Mouse (Mus musculus) hindbrain, embryonic 16.5 days (tissue): ENCODE results near the gene Mei4. TPM values are rescaled to one million over a fixed set of nuclear protein-coding genes. Genes with fewer than 3 reads are reported as not detected.

Experiments
- ATAC-seq: fragments of 200-750 bp; cut with Nextera tagmentation; 2 replicates; pipeline ENCODE4 v1.8.0; 2017; ENCODE audit warnings: moderate TSS enrichment, moderate library complexity
- H3K27ac ChIP-seq: fragments of 300-500 bp; sonication (generic); 2 replicates; pipeline ENCODE4 v1.5.1; 2014; ENCODE audit warnings: low read depth, mild to moderate bottlenecking, control low read depth, low read length, moderate library complexity
- H3K27me3 ChIP-seq: fragments of 300-500 bp; sonication (generic); replicated peaks from 2 replicates; pipeline ENCODE4 v1.6.1; 2014; ENCODE audit warnings: low read length; ENCODE audit not compliant: control insufficient read depth, insufficient read depth
- H3K36me3 ChIP-seq: fragments of 300-500 bp; sonication (generic); 2 replicates; pipeline ENCODE4 v1.6.1; 2014; ENCODE audit warnings: mild to moderate bottlenecking, low read length, moderate library complexity, mixed read lengths; ENCODE audit not compliant: control insufficient read depth, insufficient read depth
- H3K4me1 ChIP-seq: fragments of 300-500 bp; sonication (generic); 2 replicates; pipeline ENCODE4 v1.6.1; 2014; ENCODE audit warnings: low read depth, low read length; ENCODE audit not compliant: control insufficient read depth, insufficient read depth
- H3K4me2 ChIP-seq: fragments of 300-500 bp; sonication (generic); 2 replicates; pipeline ENCODE4 v1.6.1; 2014; ENCODE audit warnings: mild to moderate bottlenecking, low read length, control low read depth, moderate library complexity
- H3K4me3 ChIP-seq: fragments of 300-500 bp; sonication (generic); 2 replicates; pipeline ENCODE4 v1.5.1; 2014; ENCODE audit warnings: mild to moderate bottlenecking, low read length, control low read depth, moderate library complexity
- H3K9ac ChIP-seq: fragments of 300-500 bp; sonication (generic); 2 replicates; pipeline ENCODE4 v1.6.1; 2014; ENCODE audit warnings: low read depth, mild to moderate bottlenecking, control low read depth, low read length, moderate library complexity
- H3K9me3 ChIP-seq: fragments of 300-500 bp; sonication (generic); 2 replicates; pipeline ENCODE4 v1.6.1; 2014; ENCODE audit warnings: mild to moderate bottlenecking, low read length, moderate library complexity; ENCODE audit not compliant: control insufficient read depth
- whole genome bisulfite sequencing: fragments of 180-500 bp; shearing (Covaris S2); extraction: QIAGEN DNeasy Blood & Tissue Kit; methylation state at CpG from one replicate; pipeline ENCODE4 v1.1.7; 2014; 5-methylcytosine and 5-hydroxymethylcytosine counted together
- polyA plus RNA-seq: library from polyadenylated mRNA; unstranded; fragments of >200 nt; fragmentation: Nextera tagmentation; extraction: Ambion mirVana; gene quantifications from 2 replicates; pipeline ENCODE4 v1.2.1, GENCODE M21; 2015

Mei4 gene
- polyA plus RNA-seq, 1 experiment from 2014 or later, result 2.6 TPM

GRCm38 (mm10) chr9:82073832-82074231 lies 210.4 kb downstream of the Mei4 start:
- no peaks in the 10 kb centered on the region for H3K27me3 ChIP-seq
- H3K27ac ChIP-seq, result no peak overlapping the region
- no peaks in the 10 kb centered on the region for H3K9me3 ChIP-seq
- no peak overlapping the region for H3K4me3 ChIP-seq
- H3K36me3 ChIP-seq, result no peaks in the 10 kb centered on the region
- H3K4me1 ChIP-seq, result no peaks in the 10 kb centered on the region
- no peak overlapping the region for H3K9ac ChIP-seq
- no peak for ATAC-seq
- 67% methylated on average over 1 of the region's 1 CpGs for WGBS
- H3K4me2 ChIP-seq, result no peak overlapping the region

DNA sequence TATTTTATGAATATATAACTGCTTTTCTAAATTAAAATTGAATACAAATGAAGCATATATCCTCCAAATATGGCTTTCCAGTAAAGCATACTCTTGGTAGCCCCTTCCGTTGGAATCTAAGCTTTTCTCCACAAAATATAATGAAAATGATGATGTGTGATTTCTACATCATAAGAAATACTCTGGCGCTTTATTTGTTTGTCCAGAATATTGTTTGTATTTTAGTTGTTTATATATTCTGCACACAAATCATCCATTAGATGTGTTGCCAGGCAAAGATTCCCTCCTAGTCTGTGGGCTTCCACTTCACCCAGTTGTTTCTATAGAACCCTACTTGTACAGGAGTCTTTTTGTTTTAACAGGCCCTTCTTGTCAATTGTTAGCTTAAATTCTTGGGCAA lies 211.8 kb downstream of the Mei4 start:
- WGBS, result 91% methylated on average over 2 of the region's 2 CpGs

DNA sequence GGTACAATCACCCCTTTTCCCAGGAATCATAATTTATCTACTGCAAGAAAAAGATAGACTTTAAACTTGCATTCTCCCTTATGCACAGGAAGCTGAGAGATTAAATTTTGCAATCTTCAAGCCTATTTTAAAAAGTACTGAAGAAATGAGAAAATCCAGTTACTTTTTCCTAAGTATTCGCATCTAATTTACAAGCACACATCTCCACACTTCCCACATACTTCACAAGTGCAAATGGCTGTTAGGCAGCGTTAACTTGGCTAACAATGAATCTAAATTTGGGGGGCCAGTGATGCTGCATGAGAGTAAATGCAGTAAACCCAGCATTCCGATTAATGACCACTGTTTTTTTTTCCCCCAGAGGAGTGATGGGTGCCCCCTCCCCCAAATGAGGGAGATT lies 232.9 kb downstream of the Mei4 start:
- Histone ChIP-seq H3K36me3 (no peaks in the 10 kb centered on the region), H3K27me3 (no peaks in the 10 kb centered on the region), H3K4me3 (no peak overlapping the region), H3K4me2 (no peak overlapping the region), H3K9ac (no peak overlapping the region), H3K4me1 (no peaks in the 10 kb centered on the region), H3K9me3 (no peaks in the 10 kb centered on the region), H3K27ac (no peak overlapping the region)
- 78% methylated on average over 3 of the region's 3 CpGs for WGBS
- ATAC-seq, result no peak

More for the DNA sequence above, 211.8 kb downstream of the Mei4 start:
- Histone ChIP-seq H3K4me3 (no peak overlapping the region), H3K4me1 (no peaks in the 10 kb centered on the region), H3K27me3 (no peaks in the 10 kb centered on the region), H3K9me3 (no peaks in the 10 kb centered on the region), H3K27ac (no peak overlapping the region), H3K36me3 (no peaks in the 10 kb centered on the region), H3K9ac (no peak overlapping the region), H3K4me2 (no peak overlapping the region)
- ATAC-seq, result no peak

DNA sequence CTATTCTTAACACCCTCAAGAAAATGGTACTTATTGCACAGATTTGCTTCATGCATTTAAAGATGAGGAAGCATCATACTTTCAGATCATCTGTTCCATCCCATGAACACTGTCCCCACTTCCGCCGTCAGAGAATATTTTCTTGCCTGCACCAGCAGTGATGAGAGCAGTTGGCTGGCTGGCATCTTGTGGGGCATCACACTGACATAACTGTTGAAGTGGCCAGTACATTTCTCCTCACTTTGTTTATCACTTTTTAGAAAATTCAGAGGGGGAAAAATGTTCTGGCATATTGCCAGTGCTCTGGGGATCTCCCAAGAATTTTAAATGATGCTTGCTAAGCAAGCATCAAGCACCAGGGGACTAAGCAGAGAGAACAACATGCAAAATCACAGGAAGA lies 251.4 kb downstream of the Mei4 start:
- Histone ChIP-seq H3K4me2 (no peak overlapping the region), H3K9me3 (no peaks in the 10 kb centered on the region), H3K9ac (no peak overlapping the region), H3K4me1 (no peaks in the 10 kb centered on the region; the same call in 1 of the 2 replicates), H3K4me3 (no peak overlapping the region), H3K36me3 (no peaks in the 10 kb centered on the region), H3K27ac (no peak overlapping the region), H3K27me3 (no peaks in the 10 kb centered on the region)
- 54% methylated on average over 2 of the region's 2 CpGs for WGBS
- ATAC-seq, result no peak

DNA sequence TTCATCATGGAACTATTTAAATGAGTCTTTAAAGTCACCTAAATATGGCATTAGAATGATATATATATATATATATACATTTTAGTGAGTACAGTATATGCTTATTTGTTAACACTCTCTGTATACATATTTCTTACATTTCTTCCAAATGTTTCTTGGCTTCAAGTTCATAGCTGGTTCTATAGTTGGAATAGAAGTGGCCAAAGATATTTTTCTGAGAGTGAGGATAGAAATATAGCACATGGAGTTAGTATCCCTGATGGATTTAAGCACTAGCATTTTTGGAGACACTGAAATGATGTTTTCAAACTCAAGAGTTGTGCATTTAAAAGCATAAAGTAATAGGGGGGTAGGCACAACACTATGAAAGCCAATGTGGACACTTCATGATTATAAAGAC lies 272.6 kb downstream of the Mei4 start:
- no peak overlapping the region for H3K4me3 ChIP-seq
- no peaks in the 10 kb centered on the region for H3K27me3 ChIP-seq
- H3K4me2 ChIP-seq, result no peak overlapping the region
- ATAC-seq, result no peak
- H3K9me3 ChIP-seq, result no peaks in the 10 kb centered on the region
- no peaks in the 10 kb centered on the region for H3K4me1 ChIP-seq
- no peaks in the 10 kb centered on the region for H3K36me3 ChIP-seq
- no peak overlapping the region for H3K27ac ChIP-seq
- no peak overlapping the region for H3K9ac ChIP-seq

DNA sequence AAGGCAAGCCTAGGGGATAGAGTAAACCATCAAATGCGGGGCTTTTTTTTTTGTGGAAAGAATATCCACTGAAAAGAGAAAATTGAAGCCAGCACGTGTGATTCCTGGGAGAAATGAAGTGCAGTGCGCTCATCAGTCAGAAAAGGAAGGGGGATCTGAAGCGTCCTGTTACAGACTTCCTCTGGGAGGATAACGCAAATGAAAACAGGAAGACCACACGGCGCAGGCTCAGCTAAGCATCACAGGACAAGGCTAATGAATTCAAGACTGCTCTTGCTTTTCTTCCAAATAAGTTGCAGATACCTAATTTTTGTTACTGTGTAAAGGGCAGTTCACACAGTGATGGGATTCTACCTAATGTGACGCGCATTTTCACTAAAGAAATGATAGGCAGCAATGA lies 296.7 kb downstream of the Mei4 start:
- no peak overlapping the region for H3K27ac ChIP-seq
- no peaks in the 10 kb centered on the region for H3K9me3 ChIP-seq
- WGBS, result 69% methylated on average over 9 of the region's 9 CpGs
- ATAC-seq, result no peak
- H3K4me1 ChIP-seq, result no peaks in the 10 kb centered on the region
- H3K9ac ChIP-seq, result no peak overlapping the region
- no peak overlapping the region for H3K4me2 ChIP-seq
- H3K4me3 ChIP-seq, result no peak overlapping the region
- H3K27me3 ChIP-seq, result no peaks in the 10 kb centered on the region
- H3K36me3 ChIP-seq, result no peaks in the 10 kb centered on the region

- ATAC-seq, result no peak
- 57% methylated on average over 4 of the region's 4 CpGs for WGBS
These were observed 298.9 kb downstream of the Mei4 start for GRCm38 (mm10) chr9:82162415-82162814.

GRCm38 (mm10) chr9:82217976-82218375 lies 354.5 kb downstream of the Mei4 start:
- Histone ChIP-seq H3K4me2 (no peak overlapping the region), H3K9me3 (no peaks in the 10 kb centered on the region), H3K27ac (no peak overlapping the region), H3K4me1 (no peaks in the 10 kb centered on the region), H3K27me3 (no peaks in the 10 kb centered on the region), H3K4me3 (no peak overlapping the region), H3K9ac (no peak overlapping the region), H3K36me3 (no peaks in the 10 kb centered on the region)
- WGBS, result 47% methylated on average over 1 of the region's 1 CpGs
- no peak for ATAC-seq

More at GRCm38 (mm10) chr9:82162415-82162814, 298.9 kb downstream of the Mei4 start:
- Histone ChIP-seq H3K9me3 (no peaks in the 10 kb centered on the region), H3K4me1 (no peaks in the 10 kb centered on the region), H3K9ac (no peak overlapping the region), H3K36me3 (no peaks in the 10 kb centered on the region), H3K4me3 (no peak overlapping the region), H3K4me2 (no peak overlapping the region), H3K27ac (no peak overlapping the region), H3K27me3 (no peaks in the 10 kb centered on the region)

- H3K27me3 ChIP-seq, result no peaks in the 10 kb centered on the region
- no peaks in the 10 kb centered on the region for H3K9me3 ChIP-seq
These were observed 384.4 kb downstream of the Mei4 start for GRCm38 (mm10) chr9:82247695-82248445.

More at GRCm38 (mm10) chr9:82247695-82248445, 384.4 kb downstream of the Mei4 start:
- Histone ChIP-seq H3K36me3 (no peaks in the 10 kb centered on the region), H3K27ac (no peak overlapping the region), H3K4me2 (no peak overlapping the region), H3K9ac (no peak overlapping the region), H3K4me3 (no peak overlapping the region), H3K4me1 (no peaks in the 10 kb centered on the region)
- 87% methylated on average over 7 of the region's 7 CpGs for WGBS
- no peak for ATAC-seq
